8 mouse cellular contexts compared by ENCODE assay signal in genomic region chr4:129336291-129336690, GRCm38 (mm10). TPM values are rescaled to one million over a fixed set of nuclear protein-coding genes. Genes with fewer than 3 reads are reported as not detected.
DNase-seq lines count a peak whose midpoint lies in the region; ATAC-seq lines count a peak whose summit lies in the region.

No protein-coding gene starts in this region.

- no peak for DNase-seq in kidney, adult 18-20 months
- peak; percentile 50 for DNase-seq in NIH3T3 (ENCODE audit: low read depth)
- no peak for DNase-seq in midbrain, embryonic 14.5 days
- DNase-seq in frontal cortex, postnatal 25 days (ENCODE audit: low spot score in 2 of 2): no peak
- DNase-seq in cerebellum, adult 8-10 months: no peak
- no peak for DNase-seq in left cerebral cortex, adult 8-10 months (ENCODE audit: low spot score in 2 of 2)

- no peaks in the 10 kb centered on the region for H3K27me3 ChIP-seq in kidney, embryonic 16.5 days (ENCODE audit: insufficient read depth, low read length)
- no peaks in the 10 kb centered on the region for H3K27me3 ChIP-seq in hindbrain, embryonic 13.5 days
- no peaks in the 10 kb centered on the region for H3K27me3 ChIP-seq in midbrain, embryonic 14.5 days (ENCODE audit: control insufficient read depth, insufficient read depth, low read length)

- peaks cover 9% of the 10 kb centered on the region; the same call in 1 of the 2 replicates for H3K36me3 ChIP-seq in kidney, embryonic 16.5 days (ENCODE audit: insufficient read depth, low read length)
- H3K36me3 ChIP-seq in hindbrain, embryonic 13.5 days: peaks cover 12% of the 10 kb centered on the region
- peaks cover 22% of the 10 kb centered on the region for H3K36me3 ChIP-seq in midbrain, embryonic 14.5 days (ENCODE audit: control insufficient read depth, insufficient read depth, low read length)

- peaks cover 23% of the 10 kb centered on the region for H3K4me1 ChIP-seq in kidney, embryonic 16.5 days (ENCODE audit: insufficient read depth, low read length)
- peaks cover 40% of the 10 kb centered on the region for H3K4me1 ChIP-seq in hindbrain, embryonic 13.5 days (replicated peaks)
- peaks cover 31% of the 10 kb centered on the region for H3K4me1 ChIP-seq in midbrain, embryonic 14.5 days (ENCODE audit: control insufficient read depth, insufficient read depth, low read length)

- H3K4me3 ChIP-seq in kidney, embryonic 16.5 days (ENCODE audit: low read length): peak overlapping the region; percentile 93
- H3K4me3 ChIP-seq in hindbrain, embryonic 13.5 days: peak overlapping the region; percentile 96
- H3K4me3 ChIP-seq in midbrain, embryonic 14.5 days (replicated peaks; ENCODE audit: low read depth, low read length): peak overlapping the region; percentile 94

- no peaks in the 10 kb centered on the region for H3K9me3 ChIP-seq in kidney, embryonic 16.5 days (ENCODE audit: low read length)
- H3K9me3 ChIP-seq in hindbrain, embryonic 13.5 days: no peaks in the 10 kb centered on the region
- no peaks in the 10 kb centered on the region for H3K9me3 ChIP-seq in midbrain, embryonic 14.5 days (ENCODE audit: control insufficient read depth, low read length)

- H3K9ac ChIP-seq in kidney, embryonic 16.5 days (replicated peaks; ENCODE audit: low read length): peak overlapping the region; percentile 84
- peak overlapping the region; percentile 80 for H3K9ac ChIP-seq in hindbrain, embryonic 13.5 days
- H3K9ac ChIP-seq in midbrain, embryonic 14.5 days (replicated peaks; ENCODE audit: low read length): peak overlapping the region; percentile 17; the same call in 1 of the 2 replicates

- peak overlapping the region; percentile 99 for H3K27ac ChIP-seq in kidney, embryonic 16.5 days (ENCODE audit: low read length)
- H3K27ac ChIP-seq in hindbrain, embryonic 13.5 days: peak overlapping the region; percentile 99
- H3K27ac ChIP-seq in midbrain, embryonic 14.5 days (replicated peaks; ENCODE audit: low read depth, low read length): peak overlapping the region; percentile 98

- 40% methylated on average over 14 of the region's 14 CpGs for WGBS in kidney, embryonic 16.5 days
- WGBS in hindbrain, embryonic 13.5 days: 55% methylated on average over 14 of the region's 14 CpGs
- 54% methylated on average over 14 of the region's 14 CpGs for WGBS in midbrain, embryonic 14.5 days

- H3K4me2 ChIP-seq in kidney, embryonic 16.5 days (replicated peaks; ENCODE audit: low read depth, low read length): peak overlapping the region; percentile 70
- H3K4me2 ChIP-seq in hindbrain, embryonic 13.5 days: peak overlapping the region; percentile 86
- H3K4me2 ChIP-seq in midbrain, embryonic 14.5 days (ENCODE audit: low read length): peak overlapping the region; percentile 65

- no peak for ATAC-seq in kidney, embryonic 16.5 days (ENCODE audit: low FRiP score, low TSS enrichment)
- ATAC-seq in hindbrain, embryonic 13.5 days (ENCODE audit: low FRiP score): no peak
- ATAC-seq in midbrain, embryonic 14.5 days (ENCODE audit: low FRiP score, low TSS enrichment): no peak

RNA-seq across cellular contexts. Expression of gene Zbtb8os, which starts 0.8 kb away (rescaled TPM):
- polyA plus RNA-seq in kidney, embryonic 16.5 days (2015; fragmentation: Nextera tagmentation; extraction: Ambion mirVana): 44.4 and 45.1 TPM in 2 replicates
- polyA plus RNA-seq in hindbrain, embryonic 13.5 days (2015; fragmentation: Nextera tagmentation; extraction: Ambion mirVana): 26.8 and 28.8 TPM in 2 replicates
- 22.9 and 26.3 TPM in 2 replicates for polyA plus RNA-seq in midbrain, embryonic 14.5 days (2014; fragmentation: Nextera tagmentation; extraction: Ambion mirVana)
- total RNA-seq in left cerebral cortex, adult 8-10 months (2022): 10 to 100 TPM; 28.6 to 40.7 (median 32.0) TPM

RNA-seq across cellular contexts. Expression of gene Rbbp4, which starts 1.1 kb away (rescaled TPM):
- 383 and 405 TPM in 2 replicates for polyA plus RNA-seq in kidney, embryonic 16.5 days (2015; fragmentation: Nextera tagmentation; extraction: Ambion mirVana)
- polyA plus RNA-seq in hindbrain, embryonic 13.5 days (2015; fragmentation: Nextera tagmentation; extraction: Ambion mirVana): 366 and 373 TPM in 2 replicates
- polyA plus RNA-seq in midbrain, embryonic 14.5 days (2014; fragmentation: Nextera tagmentation; extraction: Ambion mirVana): 280 and 349 TPM in 2 replicates
- total RNA-seq in left cerebral cortex, adult 8-10 months (2022): 100 to 1,000 TPM; 123 to 128 (median 127) TPM

RNA-seq across cellular contexts. Expression of gene Zbtb8a, which starts 41.6 kb away (rescaled TPM):
- 17.2 and 18.4 TPM in 2 replicates for polyA plus RNA-seq in kidney, embryonic 16.5 days (2015; fragmentation: Nextera tagmentation; extraction: Ambion mirVana)
- 18.9 and 20.7 TPM in 2 replicates for polyA plus RNA-seq in hindbrain, embryonic 13.5 days (2015; fragmentation: Nextera tagmentation; extraction: Ambion mirVana)
- polyA plus RNA-seq in midbrain, embryonic 14.5 days (2014; fragmentation: Nextera tagmentation; extraction: Ambion mirVana): 12.4 and 13.3 TPM in 2 replicates
- 1 to 10 TPM; 4.6 to 7.3 (median 5.2) TPM for total RNA-seq in left cerebral cortex, adult 8-10 months (2022)

RNA-seq across cellular contexts. Expression of gene Sync, which starts 48.9 kb away (rescaled TPM):
- polyA plus RNA-seq in kidney, embryonic 16.5 days (2015; fragmentation: Nextera tagmentation; extraction: Ambion mirVana): 1.2 and 1.3 TPM in 2 replicates
- 1.1 and 1.4 TPM in 2 replicates for polyA plus RNA-seq in hindbrain, embryonic 13.5 days (2015; fragmentation: Nextera tagmentation; extraction: Ambion mirVana)
- polyA plus RNA-seq in midbrain, embryonic 14.5 days (2014; fragmentation: Nextera tagmentation; extraction: Ambion mirVana): 0.34 and 0.54 TPM in 2 replicates
- 1 to 10 TPM; 1.6 to 2.7 (median 2.3) TPM for total RNA-seq in left cerebral cortex, adult 8-10 months (2022)

Comparison
In these comparisons a context has a peak if more than half of its experiments do, and no peak if none do; other contexts are left out.
1. H3K9ac ChIP-seq: peak in every context shown above with its lines; median percentile 84 in kidney, embryonic 16.5 days; 80 in hindbrain, embryonic 13.5 days; 17 in midbrain, embryonic 14.5 days.